Mouse (Mus musculus) forebrain, embryonic 15.5 days (tissue): ENCODE data around the gene Gm10322. TPM values are rescaled to one million over a fixed set of nuclear protein-coding genes. Genes with fewer than 3 reads are reported as not detected.
A peak's percentile ranks its signal among the peaks of the same experiment; 100 is the strongest.

Experiments
- ATAC-seq: fragments of 200-750 bp; cut with Nextera tagmentation; replicated peaks from 2 replicates; pipeline ENCODE4 v1.8.0; 2017; ENCODE audit warnings: mild to moderate bottlenecking, moderate TSS enrichment, moderate library complexity
- H3K27ac ChIP-seq: fragments of 300-500 bp; sonication (generic); replicated peaks from 2 replicates; pipeline ENCODE4 v1.5.1; 2015; ENCODE audit warnings: mild to moderate bottlenecking, inconsistent platforms
- H3K27me3 ChIP-seq: fragments of 300-500 bp; sonication (generic); 2 replicates; pipeline ENCODE4 v1.6.1; 2015; ENCODE audit warnings: inconsistent platforms
- H3K36me3 ChIP-seq: fragments of 300-500 bp; sonication (generic); 2 replicates; pipeline ENCODE4 v1.6.1; 2015; ENCODE audit warnings: mild to moderate bottlenecking, inconsistent platforms
- H3K4me1 ChIP-seq: fragments of 300-500 bp; sonication (generic); 2 replicates; pipeline ENCODE4 v1.6.1; 2015; ENCODE audit warnings: inconsistent platforms
- H3K4me2 ChIP-seq: fragments of 300-500 bp; sonication (generic); replicated peaks from 2 replicates; pipeline ENCODE4 v1.6.1; 2015; ENCODE audit warnings: mild to moderate bottlenecking, inconsistent platforms
- H3K4me3 ChIP-seq: fragments of 300-500 bp; sonication (generic); 2 replicates; pipeline ENCODE4 v1.5.1; 2015; ENCODE audit warnings: mild to moderate bottlenecking, inconsistent platforms
- H3K9ac ChIP-seq: fragments of 300-500 bp; sonication (generic); replicated peaks from 2 replicates; pipeline ENCODE4 v1.6.1; 2015; ENCODE audit warnings: mild to moderate bottlenecking, inconsistent platforms
- H3K9me3 ChIP-seq: fragments of 300-500 bp; sonication (generic); 2 replicates; pipeline ENCODE4 v1.6.1; 2016; ENCODE audit warnings: inconsistent platforms
- WGBS: fragments of 180-500 bp; shearing (Covaris S2); methylation state at CpG from one replicate; pipeline ENCODE4 v1.1.7; 2015; ENCODE audit warnings: mixed read lengths; 5-methylcytosine and 5-hydroxymethylcytosine counted together
- polyA plus RNA-seq: library from polyadenylated mRNA; unstranded; fragments of >200 nt; fragmentation: Nextera tagmentation; extraction: Ambion mirVana; gene quantifications from 2 replicates; pipeline ENCODE4 v1.2.1, GENCODE M21; 2015

Gene Gm10322
- not detected in 2 replicates for polyA plus RNA-seq

DNA sequence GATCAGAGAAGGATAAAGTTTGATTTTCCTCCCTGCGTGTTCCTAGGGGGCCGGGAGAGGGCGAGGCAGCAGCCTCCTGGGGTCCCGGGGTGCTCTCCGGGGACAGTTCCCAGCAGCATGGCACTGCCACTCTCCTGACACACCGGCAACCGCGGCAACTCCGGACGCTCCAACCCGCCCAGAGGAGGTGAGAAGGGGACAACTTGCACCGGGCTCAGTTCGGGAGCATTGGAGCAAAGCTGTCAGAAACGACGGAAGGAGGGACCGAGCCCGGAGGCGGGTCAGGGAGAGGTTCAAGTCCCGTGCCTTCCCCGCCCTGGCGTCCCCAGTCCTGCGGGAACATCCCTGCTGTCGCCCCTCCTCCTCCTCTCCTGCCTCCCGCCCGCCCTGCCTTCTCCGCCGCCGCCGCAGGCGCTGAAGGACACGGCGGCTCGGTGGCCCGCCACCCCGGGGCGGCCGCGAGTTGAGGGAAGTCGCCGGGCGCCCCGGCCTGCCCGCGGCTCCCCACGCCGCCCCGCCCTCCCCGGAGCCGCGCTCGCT, at the start of gene Gm10322:
Gene Gm10322 (plus strand): TSS at position 83 of the 540 bp plus-strand sequence.
- Histone ChIP-seq H3K9ac (peak within 1 kb of the TSS; percentile 88), H3K36me3 (no peaks in the 10 kb centered on the region), H3K27me3 (no peaks in the 10 kb centered on the region), H3K27ac (peak within 1 kb of the TSS; percentile 90), H3K4me3 (peak within 1 kb of the TSS; percentile 81), H3K9me3 (no peaks in the 10 kb centered on the region), H3K4me2 (peak within 1 kb of the TSS; percentile 76), H3K4me1 (peaks cover 27% of the 10 kb centered on the region)
- WGBS, result under 1% methylated on average over 42 of the region's 51 CpGs
- ATAC-seq, result peak; percentile 86

- Histone ChIP-seq H3K4me1 (peaks cover 15% of the 10 kb centered on the region; the same call in 1 of the 2 replicates), H3K36me3 (no peaks in the 10 kb centered on the region), H3K9me3 (no peaks in the 10 kb centered on the region), H3K27ac (no peak overlapping the region), H3K27me3 (no peaks in the 10 kb centered on the region), H3K4me3 (no peak overlapping the region), H3K4me2 (no peak overlapping the region), H3K9ac (no peak overlapping the region)
- WGBS, result 93% methylated on average over 13 of the region's 13 CpGs
- no peak for ATAC-seq
Observed at GRCm38 (mm10) chr10:59566968-59567367, 48.9 kb upstream of the Gm10322 start.

- Histone ChIP-seq H3K4me2 (no peak overlapping the region), H3K36me3 (no peaks in the 10 kb centered on the region), H3K9ac (no peak overlapping the region), H3K9me3 (no peaks in the 10 kb centered on the region), H3K4me1 (peaks cover 11% of the 10 kb centered on the region; the same call in 1 of the 2 replicates), H3K27ac (0 out of 2 replicates have a peak overlapping the region, but pooled peaks have one; percentile 0), H3K27me3 (no peaks in the 10 kb centered on the region), H3K4me3 (no peak overlapping the region)
- peak; percentile 35 for ATAC-seq
- WGBS, result 22% methylated on average over 10 of the region's 10 CpGs
Observed at GRCm38 (mm10) chr10:59568665-59569480, 47.0 kb upstream of the Gm10322 start.

DNA sequence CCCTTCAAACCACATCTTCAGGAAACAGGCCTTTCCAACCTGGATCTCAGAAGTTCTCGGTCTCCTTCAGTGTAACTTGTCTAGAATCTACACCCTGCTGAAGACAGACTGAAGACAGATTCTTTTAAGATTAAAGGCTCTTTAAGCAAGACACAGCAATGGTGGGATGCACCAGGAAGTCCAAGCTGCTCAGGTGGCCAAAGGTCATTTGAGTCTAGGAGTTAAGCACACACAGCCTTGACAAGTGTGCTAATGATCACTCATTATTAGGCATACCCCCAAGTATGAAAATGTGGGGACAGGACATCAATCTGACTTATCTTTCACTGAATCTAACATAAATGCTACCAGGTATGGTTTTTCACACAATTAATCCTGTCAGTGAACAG, 46.4 kb upstream of the Gm10322 start:
- Histone ChIP-seq H3K27me3 (no peaks in the 10 kb centered on the region), H3K4me3 (no peak overlapping the region), H3K36me3 (no peaks in the 10 kb centered on the region), H3K4me2 (no peak overlapping the region), H3K4me1 (peaks cover 11% of the 10 kb centered on the region; the same call in 1 of the 2 replicates), H3K9ac (no peak overlapping the region), H3K9me3 (no peaks in the 10 kb centered on the region), H3K27ac (no peak overlapping the region)
- no peak for ATAC-seq
- 65% methylated on average over 1 of the region's 1 CpGs for WGBS

- no peak overlapping the region for H3K4me3 ChIP-seq
- WGBS, result 87% methylated on average over 6 of the region's 6 CpGs
- no peaks in the 10 kb centered on the region for H3K9me3 ChIP-seq
- peaks cover 11% of the 10 kb centered on the region; the same call in 1 of the 2 replicates for H3K4me1 ChIP-seq
- ATAC-seq, result no peak
- no peaks in the 10 kb centered on the region for H3K36me3 ChIP-seq
- no peak overlapping the region for H3K4me2 ChIP-seq
- no peaks in the 10 kb centered on the region for H3K27me3 ChIP-seq
- H3K9ac ChIP-seq, result no peak overlapping the region
- no peak overlapping the region for H3K27ac ChIP-seq
Observed at GRCm38 (mm10) chr10:59570360-59570759, 45.5 kb upstream of the Gm10322 start.

GRCm38 (mm10) chr10:59570780-59571179, 45.1 kb upstream of the Gm10322 start:
- Histone ChIP-seq H3K27ac (no peak overlapping the region), H3K9ac (no peak overlapping the region), H3K9me3 (no peaks in the 10 kb centered on the region), H3K4me1 (peaks cover 11% of the 10 kb centered on the region; the same call in 1 of the 2 replicates), H3K36me3 (no peaks in the 10 kb centered on the region), H3K27me3 (no peaks in the 10 kb centered on the region), H3K4me2 (no peak overlapping the region), H3K4me3 (no peak overlapping the region)
- 89% methylated on average over 2 of the region's 2 CpGs for WGBS
- ATAC-seq, result no peak

- Histone ChIP-seq H3K9ac (no peak overlapping the region), H3K9me3 (no peaks in the 10 kb centered on the region), H3K4me3 (no peak overlapping the region), H3K36me3 (no peaks in the 10 kb centered on the region), H3K4me1 (peaks cover 11% of the 10 kb centered on the region; the same call in 1 of the 2 replicates), H3K4me2 (no peak overlapping the region), H3K27ac (no peak overlapping the region), H3K27me3 (no peaks in the 10 kb centered on the region)
- 94% methylated on average over 4 of the region's 4 CpGs for WGBS
- no peak for ATAC-seq
Observed at GRCm38 (mm10) chr10:59571273-59571672, 44.6 kb upstream of the Gm10322 start.

- WGBS, result 94% methylated on average over 5 of the region's 5 CpGs
- no peak for ATAC-seq
- Histone ChIP-seq H3K4me2 (no peak overlapping the region), H3K4me3 (no peak overlapping the region), H3K9me3 (no peaks in the 10 kb centered on the region), H3K9ac (no peak overlapping the region), H3K27ac (no peak overlapping the region), H3K27me3 (no peaks in the 10 kb centered on the region), H3K36me3 (no peaks in the 10 kb centered on the region), H3K4me1 (peaks cover 11% of the 10 kb centered on the region; the same call in 1 of the 2 replicates)
Observed at GRCm38 (mm10) chr10:59571964-59572363, 43.9 kb upstream of the Gm10322 start.

DNA sequence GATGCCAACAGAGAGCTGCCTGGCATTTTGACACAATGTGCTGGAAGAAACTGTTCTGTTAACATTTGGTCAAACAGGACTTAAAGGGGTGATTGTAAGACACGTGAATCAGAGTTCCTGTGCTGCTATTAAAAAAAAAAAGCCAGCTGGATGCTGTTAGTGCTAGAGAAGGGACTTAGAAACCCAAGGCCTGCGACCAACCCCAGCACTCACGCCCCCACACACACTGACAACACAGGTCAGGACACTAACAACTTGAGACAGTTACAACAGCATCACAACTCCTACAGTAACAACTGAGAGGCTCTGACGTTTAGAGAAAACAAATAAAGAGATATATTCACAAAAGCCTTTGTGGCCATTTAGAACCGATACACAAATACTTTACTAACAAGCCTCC, 39.6 kb upstream of the Gm10322 start:
- ATAC-seq, result no peak
- Histone ChIP-seq H3K36me3 (no peaks in the 10 kb centered on the region), H3K27ac (no peak overlapping the region), H3K27me3 (no peaks in the 10 kb centered on the region), H3K4me3 (no peak overlapping the region), H3K9ac (no peak overlapping the region), H3K9me3 (no peaks in the 10 kb centered on the region), H3K4me2 (no peak overlapping the region), H3K4me1 (peaks cover 7% of the 10 kb centered on the region; the same call in 1 of the 2 replicates)
- 55% methylated on average over 5 of the region's 5 CpGs for WGBS

GRCm38 (mm10) chr10:59577871-59578801, 37.7 kb upstream of the Gm10322 start:
- Histone ChIP-seq H3K9ac (no peak overlapping the region), H3K4me3 (no peak overlapping the region), H3K36me3 (no peaks in the 10 kb centered on the region), H3K27ac (no peak overlapping the region), H3K27me3 (no peaks in the 10 kb centered on the region), H3K9me3 (no peaks in the 10 kb centered on the region), H3K4me1 (peaks cover 7% of the 10 kb centered on the region; the same call in 1 of the 2 replicates), H3K4me2 (no peak overlapping the region)
- WGBS, result 77% methylated on average over 12 of the region's 12 CpGs
- no peak for ATAC-seq

GRCm38 (mm10) chr10:59579645-59580044, 36.2 kb upstream of the Gm10322 start:
- Histone ChIP-seq H3K36me3 (no peaks in the 10 kb centered on the region), H3K4me3 (no peak overlapping the region), H3K4me1 (peaks cover 7% of the 10 kb centered on the region; the same call in 1 of the 2 replicates), H3K27ac (no peak overlapping the region), H3K27me3 (no peaks in the 10 kb centered on the region), H3K4me2 (no peak overlapping the region), H3K9me3 (no peaks in the 10 kb centered on the region), H3K9ac (no peak overlapping the region)
- no peak for ATAC-seq
- WGBS, result 91% methylated on average over 3 of the region's 3 CpGs
